Mouse (Mus musculus): ENCODE measurements around the gene Elk4.

DNA sequence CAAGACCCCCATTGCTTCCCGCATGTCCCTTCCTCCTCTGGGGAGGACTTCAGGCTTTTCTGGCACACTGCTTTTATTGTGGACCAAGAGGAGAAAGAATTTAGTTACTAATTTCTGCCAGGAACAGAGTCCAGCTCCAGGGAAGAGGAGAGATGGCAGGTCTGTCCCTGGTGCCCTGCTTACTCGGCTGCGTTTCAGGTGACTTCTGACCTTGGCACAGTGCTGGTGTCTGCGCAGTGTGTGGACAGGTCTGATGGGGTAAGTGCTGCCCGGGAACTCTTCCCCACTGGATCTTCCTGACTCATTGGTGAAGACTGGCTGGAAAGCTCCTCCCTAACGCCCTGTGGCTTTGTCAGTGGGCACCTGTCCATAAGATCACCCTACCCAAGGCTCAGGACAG is 38.4 kb upstream of the Elk4 start:
- TF ChIP-seq POLR2A (IDR thresholded peaks at IDR 0.05; ENCODE audit: borderline replicate concordance, extremely low read depth, insufficient read depth, insufficient read length, poor library complexity, severe bottlenecking): no peak
- no peak for TF ChIP-seq CTCF (IDR thresholded peaks at IDR 0.05; ENCODE audit: borderline replicate concordance, extremely low read depth, insufficient read depth, insufficient read length)

All from brain, embryonic 14.5 days (tissue).